Mouse (Mus musculus): ENCODE data around the gene Prl. TPM values are rescaled to one million over a fixed set of nuclear protein-coding genes. Genes with fewer than 3 reads are reported as not detected.

Prl gene
- 0.46 TPM in 1 of 2 replicates, not detected in the other for polyA plus RNA-seq (2014; fragmentation: Nextera tagmentation; extraction: Ambion mirVana)

DNA sequence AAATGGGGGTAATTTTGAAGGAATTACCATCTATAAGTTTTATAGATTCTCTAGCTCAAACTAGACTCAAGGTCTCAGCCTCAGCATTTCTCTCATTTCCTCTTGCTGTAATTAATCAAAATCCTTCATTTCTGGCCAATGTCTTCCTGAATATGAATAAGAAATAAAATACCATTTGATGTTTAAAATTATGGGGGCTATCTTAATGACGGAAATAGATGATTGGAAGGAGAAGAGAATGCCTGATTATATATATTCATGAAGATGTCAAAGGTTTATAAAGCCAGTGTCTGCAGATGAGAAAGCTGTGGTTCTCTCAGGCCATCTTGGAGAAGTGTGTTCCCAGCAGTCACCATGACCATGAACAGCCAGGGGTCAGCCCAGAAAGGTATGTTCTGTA lies at the start of gene Prl:
Prl (plus strand) TSS at position 301 of the 400 bp plus-strand sequence.
- H3K4me1 ChIP-seq (replicated peaks; ENCODE audit: control insufficient read depth, insufficient read depth, low read length): no peaks in the 10 kb centered on the region
- 93% methylated on average over 1 of the region's 1 CpGs for WGBS
- no peak within 1 kb of the TSS for H3K4me3 ChIP-seq (replicated peaks; ENCODE audit: low read length)
- no peaks in the 10 kb centered on the region for H3K27me3 ChIP-seq (ENCODE audit: control insufficient read depth, insufficient read depth, low read length)
- no peak within 1 kb of the TSS for H3K4me2 ChIP-seq (replicated peaks)
- no peak within 1 kb of the TSS for H3K27ac ChIP-seq
- H3K36me3 ChIP-seq (replicated peaks; ENCODE audit: control insufficient read depth, insufficient read depth): no peaks in the 10 kb centered on the region
- H3K9ac ChIP-seq: no peak within 1 kb of the TSS
- DNase-seq (ENCODE audit: low spot score) (no peak), ATAC-seq (ENCODE audit: low FRiP score) (no peak)
- no peaks in the 10 kb centered on the region for H3K9me3 ChIP-seq (ENCODE audit: control insufficient read depth, low read length)

DNA sequence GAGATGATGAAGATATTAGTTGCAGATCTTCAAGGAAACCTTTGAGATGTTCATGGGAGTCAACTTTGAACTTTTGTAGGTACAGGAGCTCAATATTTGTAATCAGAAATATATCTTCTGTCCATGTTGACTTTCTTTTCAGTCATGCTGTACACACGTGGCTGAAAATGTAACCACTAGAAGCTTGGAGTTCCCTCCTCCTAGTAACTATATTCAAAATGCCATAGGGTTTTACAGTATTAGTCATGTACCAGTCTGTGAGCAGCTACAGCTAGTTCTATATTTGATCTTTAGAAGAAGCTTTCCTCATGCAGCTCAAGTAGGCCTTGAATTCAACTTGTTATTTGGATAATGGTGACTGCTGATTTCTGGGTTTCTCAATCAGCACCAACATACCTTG lies 30.8 kb upstream of the Prl start:
- Histone ChIP-seq H3K27ac (no peak overlapping the region), H3K36me3 (replicated peaks; ENCODE audit: control insufficient read depth, insufficient read depth) (no peaks in the 10 kb centered on the region), H3K4me2 (replicated peaks) (no peak overlapping the region), H3K27me3 (ENCODE audit: control insufficient read depth, insufficient read depth, low read length) (no peaks in the 10 kb centered on the region), H3K4me1 (replicated peaks; ENCODE audit: control insufficient read depth, insufficient read depth, low read length) (no peaks in the 10 kb centered on the region), H3K9ac (no peak overlapping the region), H3K9me3 (ENCODE audit: control insufficient read depth, low read length) (no peaks in the 10 kb centered on the region), H3K4me3 (replicated peaks; ENCODE audit: low read length) (no peak overlapping the region)
- 97% methylated on average over 1 of the region's 1 CpGs for WGBS
- DNase-seq (ENCODE audit: low spot score) (no peak), ATAC-seq (ENCODE audit: low FRiP score) (no peak)

DNA sequence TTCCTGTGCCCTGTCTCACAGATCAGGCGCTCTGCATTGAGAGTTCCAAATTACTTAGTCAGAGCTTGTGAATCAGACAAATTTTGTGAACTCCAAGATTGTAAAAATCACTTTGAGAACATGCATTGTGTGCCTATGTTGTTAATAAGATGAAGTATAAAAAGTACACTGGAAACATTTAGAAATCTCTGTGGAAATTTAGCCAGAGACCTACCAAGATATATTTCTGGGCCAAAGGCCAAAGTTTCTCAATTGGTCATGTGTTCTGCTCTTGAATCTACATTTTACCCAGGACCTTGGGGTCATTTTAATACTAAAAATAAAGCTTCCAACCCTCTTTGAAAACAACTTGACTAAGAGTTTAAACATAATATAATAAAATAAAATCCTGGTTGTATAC lies 30.0 kb upstream of the Prl start:
- H3K4me1 ChIP-seq (replicated peaks; ENCODE audit: control insufficient read depth, insufficient read depth, low read length): no peaks in the 10 kb centered on the region
- ATAC-seq (ENCODE audit: low FRiP score) (no peak), DNase-seq (ENCODE audit: low spot score) (no peak)
- H3K9ac ChIP-seq: no peak overlapping the region
- no peaks in the 10 kb centered on the region for H3K9me3 ChIP-seq (ENCODE audit: control insufficient read depth, low read length)
- no peak overlapping the region for H3K4me3 ChIP-seq (replicated peaks; ENCODE audit: low read length)
- no peak overlapping the region for H3K4me2 ChIP-seq (replicated peaks)
- H3K27ac ChIP-seq: no peak overlapping the region
- H3K36me3 ChIP-seq (replicated peaks; ENCODE audit: control insufficient read depth, insufficient read depth): no peaks in the 10 kb centered on the region
- no peaks in the 10 kb centered on the region for H3K27me3 ChIP-seq (ENCODE audit: control insufficient read depth, insufficient read depth, low read length)
- 92% methylated on average over 1 of the region's 1 CpGs for WGBS

DNA sequence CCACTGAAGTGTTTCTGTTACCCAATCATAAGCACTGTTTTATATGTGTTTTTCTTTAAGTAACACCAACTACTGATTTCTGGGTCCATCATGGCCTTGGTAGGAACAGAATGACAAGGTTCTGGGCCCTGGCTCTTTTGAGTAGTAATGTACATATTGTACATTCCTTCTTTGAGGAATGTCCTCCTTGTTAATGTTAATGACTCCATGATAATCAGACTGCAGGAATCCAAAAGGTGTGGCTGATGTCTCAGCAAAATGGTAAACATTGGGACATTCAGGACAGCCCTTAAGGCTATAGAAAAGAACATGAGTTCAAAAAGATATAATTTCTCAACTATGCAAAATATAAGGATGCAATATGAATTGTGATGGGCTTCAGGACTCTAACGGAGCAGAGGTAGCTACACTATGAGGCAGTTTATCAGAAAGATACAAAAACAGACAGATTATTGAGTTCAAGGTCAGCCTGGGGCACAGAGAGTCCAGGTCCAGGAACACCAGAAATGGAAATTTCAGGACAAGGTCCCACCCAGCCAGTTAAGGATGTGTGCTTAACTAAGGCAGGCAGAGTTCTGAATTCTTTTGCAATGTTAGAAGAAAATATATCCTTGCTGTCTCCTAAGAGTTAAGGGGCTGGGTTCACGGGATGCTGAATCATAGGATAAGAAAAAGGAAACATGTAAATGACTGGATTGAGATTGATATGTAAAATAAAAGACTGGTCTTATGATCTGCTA lies 28.7 kb upstream of the Prl start:
- no peak overlapping the region for H3K9ac ChIP-seq
- H3K27me3 ChIP-seq (ENCODE audit: control insufficient read depth, insufficient read depth, low read length): no peaks in the 10 kb centered on the region
- no peaks in the 10 kb centered on the region for H3K36me3 ChIP-seq (replicated peaks; ENCODE audit: control insufficient read depth, insufficient read depth)
- 89% methylated on average over 2 of the region's 2 CpGs for WGBS
- H3K27ac ChIP-seq: no peak overlapping the region
- DNase-seq (ENCODE audit: low spot score): no peak
- no peak for ATAC-seq (ENCODE audit: low FRiP score)
- H3K4me2 ChIP-seq (replicated peaks): no peak overlapping the region
- no peaks in the 10 kb centered on the region for H3K4me1 ChIP-seq (replicated peaks; ENCODE audit: control insufficient read depth, insufficient read depth, low read length)
- no peaks in the 10 kb centered on the region for H3K9me3 ChIP-seq (ENCODE audit: control insufficient read depth, low read length)
- H3K4me3 ChIP-seq (replicated peaks; ENCODE audit: low read length): no peak overlapping the region

DNA sequence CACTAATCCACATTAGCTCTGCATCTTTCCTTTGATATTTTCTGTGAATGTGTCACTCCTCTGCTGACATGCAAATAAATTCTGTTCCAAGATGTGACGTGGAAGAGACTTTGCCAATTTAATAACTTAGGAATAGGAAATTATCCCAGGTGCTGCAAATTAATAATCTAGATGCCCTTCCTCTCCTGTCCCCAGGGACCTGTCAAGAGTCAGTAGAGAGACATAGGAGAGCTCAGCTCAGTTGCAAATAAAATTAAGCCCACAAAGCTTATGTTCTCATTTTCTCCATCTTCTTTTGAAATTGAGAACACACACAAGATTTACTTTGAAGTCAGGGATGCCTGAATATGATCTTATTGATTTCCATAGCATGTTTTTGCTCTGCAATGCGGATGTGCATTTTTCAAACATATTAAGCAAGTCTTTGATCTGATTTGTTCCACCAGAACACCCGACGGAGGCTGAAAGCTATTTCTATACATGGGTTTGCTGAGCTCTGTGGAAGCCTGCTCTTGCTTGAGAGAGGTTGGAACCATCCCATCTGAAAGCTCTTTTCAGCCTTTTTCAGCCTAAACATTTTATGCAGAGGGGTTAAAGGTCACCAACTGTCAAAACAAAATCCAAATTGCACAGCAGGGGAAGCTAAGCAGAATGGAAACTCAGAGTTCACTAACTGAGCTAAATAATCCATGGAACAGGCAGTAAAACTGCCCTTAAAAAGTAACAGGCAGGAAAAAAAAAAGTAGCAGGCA lies 26.1 kb upstream of the Prl start:
- Histone ChIP-seq H3K27ac (no peak overlapping the region), H3K4me2 (replicated peaks) (no peak overlapping the region), H3K9me3 (ENCODE audit: control insufficient read depth, low read length) (no peaks in the 10 kb centered on the region), H3K27me3 (ENCODE audit: control insufficient read depth, insufficient read depth, low read length) (no peaks in the 10 kb centered on the region), H3K4me3 (replicated peaks; ENCODE audit: low read length) (no peak overlapping the region), H3K9ac (no peak overlapping the region), H3K36me3 (replicated peaks; ENCODE audit: control insufficient read depth, insufficient read depth) (no peaks in the 10 kb centered on the region), H3K4me1 (replicated peaks; ENCODE audit: control insufficient read depth, insufficient read depth, low read length) (no peaks in the 10 kb centered on the region)
- DNase-seq (ENCODE audit: low spot score): peak; percentile 36
- 16% methylated on average over 4 of the region's 4 CpGs for WGBS
- no peak for ATAC-seq (ENCODE audit: low FRiP score)

DNA sequence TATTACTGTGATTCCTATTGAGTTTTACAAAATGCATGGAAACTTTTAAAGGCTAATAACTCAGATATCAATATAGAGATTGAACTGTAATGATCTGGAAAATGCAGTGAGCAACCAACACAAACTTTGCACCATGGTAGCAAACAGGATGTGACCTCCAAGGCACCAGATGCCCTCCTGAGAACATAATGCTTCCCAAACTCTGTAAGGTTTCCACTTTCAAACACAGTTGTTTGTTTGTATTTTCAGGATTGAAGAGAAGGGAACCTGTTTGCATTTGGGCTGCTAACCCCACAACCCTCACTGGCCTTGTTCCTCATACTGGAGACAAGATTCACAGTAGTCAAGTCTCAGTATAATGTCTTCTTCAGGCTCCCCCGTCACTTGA lies 25.5 kb upstream of the Prl start:
- Histone ChIP-seq H3K4me1 (replicated peaks; ENCODE audit: control insufficient read depth, insufficient read depth, low read length) (no peaks in the 10 kb centered on the region), H3K9me3 (ENCODE audit: control insufficient read depth, low read length) (no peaks in the 10 kb centered on the region), H3K36me3 (replicated peaks; ENCODE audit: control insufficient read depth, insufficient read depth) (no peaks in the 10 kb centered on the region), H3K9ac (no peak overlapping the region), H3K4me2 (replicated peaks) (no peak overlapping the region), H3K27me3 (ENCODE audit: control insufficient read depth, insufficient read depth, low read length) (no peaks in the 10 kb centered on the region), H3K4me3 (replicated peaks; ENCODE audit: low read length) (no peak overlapping the region), H3K27ac (no peak overlapping the region)
- DNase-seq (ENCODE audit: low spot score): no peak
- no peak for ATAC-seq (ENCODE audit: low FRiP score)
- WGBS: 80% methylated on average over 1 of the region's 1 CpGs

DNA sequence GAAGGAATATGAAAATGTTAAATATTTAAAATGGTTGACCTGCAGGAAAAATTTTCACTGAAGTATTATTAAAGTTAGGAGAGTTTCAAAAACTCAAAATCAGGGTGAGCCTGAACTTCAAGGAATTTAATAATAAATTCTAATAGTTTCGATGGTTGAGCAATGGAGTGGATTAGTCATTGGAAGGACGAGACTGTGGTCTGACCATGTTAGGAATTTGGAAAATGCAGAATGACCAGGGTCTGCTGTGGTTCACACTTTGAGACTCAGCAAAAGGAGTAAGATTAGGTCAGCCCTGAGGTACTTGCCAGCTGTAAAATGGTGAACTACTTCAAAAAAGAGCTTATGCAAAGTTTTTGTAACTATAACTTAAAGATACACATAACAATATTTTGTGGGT lies 24.4 kb upstream of the Prl start:
- no peak overlapping the region for H3K4me3 ChIP-seq (replicated peaks; ENCODE audit: low read length)
- H3K4me1 ChIP-seq (replicated peaks; ENCODE audit: control insufficient read depth, insufficient read depth, low read length): no peaks in the 10 kb centered on the region
- no peak for DNase-seq (ENCODE audit: low spot score)
- H3K36me3 ChIP-seq (replicated peaks; ENCODE audit: control insufficient read depth, insufficient read depth): no peaks in the 10 kb centered on the region
- 95% methylated on average over 2 of the region's 2 CpGs for WGBS
- no peak overlapping the region for H3K27ac ChIP-seq
- ATAC-seq (ENCODE audit: low FRiP score): no peak
- H3K4me2 ChIP-seq (replicated peaks): no peak overlapping the region
- no peak overlapping the region for H3K9ac ChIP-seq
- no peaks in the 10 kb centered on the region for H3K9me3 ChIP-seq (ENCODE audit: control insufficient read depth, low read length)
- no peaks in the 10 kb centered on the region for H3K27me3 ChIP-seq (ENCODE audit: control insufficient read depth, insufficient read depth, low read length)

DNA sequence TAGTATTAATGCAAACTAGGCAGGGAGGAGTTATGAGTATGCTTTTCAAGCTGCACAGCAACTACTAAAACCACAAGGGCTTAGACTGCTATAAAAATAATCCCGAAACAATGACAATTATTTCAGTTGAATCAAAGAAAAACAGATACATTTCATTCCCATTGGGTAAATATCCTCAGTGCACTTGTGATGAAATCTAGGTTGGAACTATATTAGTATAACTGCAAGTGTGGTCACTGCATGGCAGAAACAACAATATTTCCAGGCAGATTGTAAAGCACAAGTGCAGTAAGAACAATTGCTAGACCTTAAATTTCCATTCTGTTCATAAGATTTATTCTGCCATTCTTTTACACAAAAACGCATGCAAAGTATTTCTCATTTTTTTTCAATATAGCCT lies 15.2 kb upstream of the Prl start:
- Histone ChIP-seq H3K4me3 (replicated peaks; ENCODE audit: low read length) (no peak overlapping the region), H3K9ac (no peak overlapping the region), H3K4me2 (replicated peaks) (no peak overlapping the region), H3K9me3 (ENCODE audit: control insufficient read depth, low read length) (no peaks in the 10 kb centered on the region), H3K4me1 (replicated peaks; ENCODE audit: control insufficient read depth, insufficient read depth, low read length) (no peaks in the 10 kb centered on the region), H3K27ac (no peak overlapping the region), H3K36me3 (replicated peaks; ENCODE audit: control insufficient read depth, insufficient read depth) (no peaks in the 10 kb centered on the region), H3K27me3 (ENCODE audit: control insufficient read depth, insufficient read depth, low read length) (no peaks in the 10 kb centered on the region)
- ATAC-seq (ENCODE audit: low FRiP score) (no peak), DNase-seq (ENCODE audit: low spot score) (no peak)
- 90% methylated on average over 2 of the region's 2 CpGs for WGBS

DNA sequence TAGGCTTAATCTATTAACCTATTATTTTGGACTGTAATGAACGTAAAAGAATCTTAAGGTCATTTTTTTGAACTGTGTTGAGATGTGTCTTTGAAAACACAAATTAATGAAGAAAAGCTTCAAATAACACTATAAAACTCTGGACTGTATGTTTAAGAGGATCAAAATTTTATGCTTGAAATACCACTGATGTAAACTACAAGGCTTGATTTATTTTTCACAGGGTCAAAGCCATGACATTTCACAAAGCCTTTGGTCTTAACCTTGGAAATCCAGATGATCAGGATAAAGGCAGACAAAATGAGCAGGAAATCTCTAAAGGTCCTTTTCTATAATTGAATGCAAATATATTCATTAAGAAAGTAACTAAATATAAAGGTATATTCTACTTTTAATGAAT lies 14.0 kb upstream of the Prl start:
- no peaks in the 10 kb centered on the region for H3K36me3 ChIP-seq (replicated peaks; ENCODE audit: control insufficient read depth, insufficient read depth)
- no peak for ATAC-seq (ENCODE audit: low FRiP score)
- no peak overlapping the region for H3K9ac ChIP-seq
- no peak overlapping the region for H3K4me3 ChIP-seq (replicated peaks; ENCODE audit: low read length)
- WGBS: 81% methylated on average over 1 of the region's 1 CpGs
- H3K9me3 ChIP-seq (ENCODE audit: control insufficient read depth, low read length): no peaks in the 10 kb centered on the region
- H3K27me3 ChIP-seq (ENCODE audit: control insufficient read depth, insufficient read depth, low read length): no peaks in the 10 kb centered on the region
- H3K4me1 ChIP-seq (replicated peaks; ENCODE audit: control insufficient read depth, insufficient read depth, low read length): no peaks in the 10 kb centered on the region
- DNase-seq (ENCODE audit: low spot score): no peak
- H3K27ac ChIP-seq: no peak overlapping the region
- H3K4me2 ChIP-seq (replicated peaks): no peak overlapping the region
